Mouse (Mus musculus) urinary bladder, adult 2 months (tissue): Measurements from ENCODE around the gene Adgrv1. TPM values are rescaled to one million over a fixed set of nuclear protein-coding genes. Genes with fewer than 3 reads are reported as not detected.

Source experiments
- DNase-seq: peaks from one replicate; pipeline ENCODE4 v3.0.0; 2022; ENCODE audit warnings: low spot score
- polyA plus RNA-seq: library from polyadenylated mRNA; depleted of rRNA; stranded (reverse); fragments of >200 nt; gene quantifications from 2 replicates; pipeline ENCODE4 v1.2.3, GENCODE M21; 2012

The Adgrv1 gene
- polyA plus RNA-seq, 1 experiment = 0.23 TPM

GRCm38 (mm10) chr13:81136652-81137422, 496.1 kb downstream of the Adgrv1 start:
- no peak for DNase-seq

GRCm38 (mm10) chr13:81135953-81136352, 497.0 kb downstream of the Adgrv1 start:
- no peak for DNase-seq

- no peak for DNase-seq
Observed at GRCm38 (mm10) chr13:81134412-81134811, 498.5 kb downstream of the Adgrv1 start.

GRCm38 (mm10) chr13:81133336-81133735, 499.6 kb downstream of the Adgrv1 start:
- DNase-seq = no peak

GRCm38 (mm10) chr13:81132691-81133090, 500.3 kb downstream of the Adgrv1 start:
- DNase-seq = no peak

- no peak for DNase-seq
Observed at GRCm38 (mm10) chr13:81131860-81132259, 501.1 kb downstream of the Adgrv1 start.

- DNase-seq = no peak
Observed at GRCm38 (mm10) chr13:81130742-81131524, 502.0 kb downstream of the Adgrv1 start.

GRCm38 (mm10) chr13:81125846-81126245, 507.1 kb downstream of the Adgrv1 start:
- DNase-seq = no peak

- DNase-seq = no peak
Observed at GRCm38 (mm10) chr13:81122238-81122637, 510.7 kb downstream of the Adgrv1 start.

- DNase-seq = no peak
Observed at GRCm38 (mm10) chr13:81110479-81110878, 522.5 kb downstream of the Adgrv1 start.

GRCm38 (mm10) chr13:81109676-81110075, 523.3 kb downstream of the Adgrv1 start:
- DNase-seq = no peak

GRCm38 (mm10) chr13:81108526-81109302, 524.2 kb downstream of the Adgrv1 start:
- DNase-seq = no peak

- DNase-seq = no peak
Observed at GRCm38 (mm10) chr13:81107436-81107835, 525.5 kb downstream of the Adgrv1 start.

- no peak for DNase-seq
Observed at GRCm38 (mm10) chr13:81103794-81104193, 529.2 kb downstream of the Adgrv1 start.

- no peak for DNase-seq
Observed at GRCm38 (mm10) chr13:81096424-81096823, 536.5 kb downstream of the Adgrv1 start.

GRCm38 (mm10) chr13:81094513-81094912, 538.4 kb downstream of the Adgrv1 start:
- no peak for DNase-seq

- no peak for DNase-seq
Observed at GRCm38 (mm10) chr13:81090051-81090836, 542.7 kb downstream of the Adgrv1 start.

GRCm38 (mm10) chr13:81086969-81087682, 545.8 kb downstream of the Adgrv1 start:
- no peak for DNase-seq

- DNase-seq = no peak
Observed at GRCm38 (mm10) chr13:81072214-81072613, 560.7 kb downstream of the Adgrv1 start.

GRCm38 (mm10) chr13:81051448-81051847, 581.5 kb downstream of the Adgrv1 start:
- DNase-seq = no peak

GRCm38 (mm10) chr13:81050911-81051310, 582.0 kb downstream of the Adgrv1 start:
- no peak for DNase-seq
